ENCODE assay signal across 19 mouse cellular contexts in the genomic region with DNA sequence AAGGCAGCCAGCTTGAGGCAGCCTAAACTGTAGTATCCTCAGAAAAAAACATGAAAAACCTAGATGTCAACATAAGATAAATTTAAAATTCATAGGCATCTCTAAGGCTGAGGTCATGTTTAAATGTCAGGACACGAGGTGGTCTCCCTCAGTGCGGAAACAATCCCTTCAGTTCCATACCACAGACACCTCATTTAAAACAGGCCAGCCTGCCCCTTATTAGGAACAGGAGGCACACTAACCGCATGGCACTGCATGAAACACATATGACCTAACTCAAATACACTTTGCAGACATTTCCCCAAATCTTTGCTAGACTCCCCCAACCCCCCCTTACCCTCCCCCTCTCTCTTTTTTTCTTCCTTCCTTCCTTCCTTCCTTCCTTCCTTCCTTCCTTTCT. TPM values are rescaled to one million over a fixed set of nuclear protein-coding genes. Genes with fewer than 3 reads are reported as not detected.
A peak's percentile ranks its signal among the peaks of the same experiment; 100 is the strongest.
DNase-seq lines count a peak whose midpoint lies in the region; ATAC-seq lines count a peak whose summit lies in the region.
"Had no signal": no experiment of that assay in that cellular context is flagged by ENCODE, and none has a peak within 500 bp of the region (broad histone marks: within the 10 kb centered on the region; RNA-seq: fewer than 3 reads in every experiment).

No protein-coding gene starts in this region.

- no peak for DNase-seq in heart, embryonic 10.5 days (ENCODE audit: low spot score)
- no peak for DNase-seq in heart, postnatal 36 days
- DNase-seq in midbrain, embryonic 10.5 days (ENCODE audit: low spot score) = no peak
- DNase-seq in hindbrain, embryonic 14.5 days (ENCODE audit: low spot score) = no peak
- DNase-seq in adrenal gland, adult 2 months = no peak
- DNase-seq in gastrocnemius, postnatal 4 days (ENCODE audit: low spot score in 2 of 2) = no peak
- DNase-seq: cerebellum, adult 18-20 months; kidney, adult 8-10 months; kidney, postnatal 36 days; spleen, adult 18-20 months; thymus, postnatal 36 days had no signal

- no peak for ATAC-seq in midbrain, embryonic 16.5 days
- no peak for ATAC-seq in hindbrain, embryonic 14.5 days (ENCODE audit: low FRiP score)
- no peak for ATAC-seq in neural tube, embryonic 12.5 days (ENCODE audit: low FRiP score, low read depth)
- ATAC-seq: forebrain, embryonic 14.5 days; liver, embryonic 12.5 days; Patski had no signal

- H3K4me1 ChIP-seq in heart, embryonic 10.5 days = peaks cover 40% of the 10 kb centered on the region
- peaks cover 46% of the 10 kb centered on the region for H3K4me1 ChIP-seq in midbrain, embryonic 10.5 days
- H3K4me1 ChIP-seq in midbrain, embryonic 16.5 days (ENCODE audit: control insufficient read depth, insufficient read depth, low read length) = peaks cover 23% of the 10 kb centered on the region
- H3K4me1 ChIP-seq in hindbrain, embryonic 14.5 days (replicated peaks; ENCODE audit: control insufficient read depth, insufficient read depth, low read length) = peaks cover 34% of the 10 kb centered on the region
- H3K4me1 ChIP-seq in neural tube, embryonic 12.5 days = peaks cover 28% of the 10 kb centered on the region
- H3K4me1 ChIP-seq: liver, embryonic 12.5 days had no signal

- H3K9me3 ChIP-seq in heart, embryonic 10.5 days = no peaks in the 10 kb centered on the region
- no peaks in the 10 kb centered on the region for H3K9me3 ChIP-seq in midbrain, embryonic 10.5 days (replicated peaks)
- no peaks in the 10 kb centered on the region for H3K9me3 ChIP-seq in midbrain, embryonic 16.5 days (replicated peaks; ENCODE audit: control insufficient read depth, low read length, poor library complexity, severe bottlenecking)
- H3K9me3 ChIP-seq in hindbrain, embryonic 14.5 days (ENCODE audit: control insufficient read depth, low read length) = no peaks in the 10 kb centered on the region
- H3K9me3 ChIP-seq in neural tube, embryonic 12.5 days = no peaks in the 10 kb centered on the region
- H3K9me3 ChIP-seq: hindbrain, embryonic 15.5 days; liver, embryonic 12.5 days had no signal

- peaks cover 4% of the 10 kb centered on the region; the same call in 1 of the 2 replicates for H3K36me3 ChIP-seq in heart, embryonic 10.5 days
- H3K36me3 ChIP-seq in midbrain, embryonic 10.5 days = peaks cover 14% of the 10 kb centered on the region
- H3K36me3 ChIP-seq in midbrain, embryonic 16.5 days (ENCODE audit: control insufficient read depth, insufficient read depth, low read length) = no peaks in the 10 kb centered on the region
- no peaks in the 10 kb centered on the region for H3K36me3 ChIP-seq in hindbrain, embryonic 14.5 days (replicated peaks; ENCODE audit: control insufficient read depth, insufficient read depth)
- no peaks in the 10 kb centered on the region for H3K36me3 ChIP-seq in neural tube, embryonic 12.5 days
- H3K36me3 ChIP-seq: hindbrain, embryonic 15.5 days had no signal

- H3K4me2 ChIP-seq in midbrain, embryonic 16.5 days (ENCODE audit: low read length) = no peak overlapping the region
- H3K4me2 ChIP-seq in hindbrain, embryonic 14.5 days (replicated peaks) = no peak overlapping the region
- H3K4me2 ChIP-seq in neural tube, embryonic 12.5 days (replicated peaks) = no peak overlapping the region
- H3K4me2 ChIP-seq: hindbrain, embryonic 15.5 days; liver, embryonic 12.5 days had no signal

- H3K4me3 ChIP-seq in heart, embryonic 10.5 days = no peak overlapping the region
- no peak overlapping the region for H3K4me3 ChIP-seq in midbrain, embryonic 10.5 days
- no peak overlapping the region for H3K4me3 ChIP-seq in midbrain, embryonic 16.5 days (ENCODE audit: low read depth, low read length)
- no peak overlapping the region for H3K4me3 ChIP-seq in hindbrain, embryonic 14.5 days (replicated peaks; ENCODE audit: low read length)
- no peak overlapping the region for H3K4me3 ChIP-seq in neural tube, embryonic 12.5 days
- H3K4me3 ChIP-seq: hindbrain, embryonic 15.5 days; liver, embryonic 12.5 days had no signal

- H3K27me3 ChIP-seq in heart, embryonic 10.5 days (ENCODE audit: insufficient read depth, poor library complexity, severe bottlenecking) = no peaks in the 10 kb centered on the region
- no peaks in the 10 kb centered on the region for H3K27me3 ChIP-seq in midbrain, embryonic 10.5 days (ENCODE audit: low read depth, poor library complexity, severe bottlenecking)
- no peaks in the 10 kb centered on the region for H3K27me3 ChIP-seq in midbrain, embryonic 16.5 days (ENCODE audit: control insufficient read depth, insufficient read depth, low read depth, low read length)
- H3K27me3 ChIP-seq in hindbrain, embryonic 14.5 days (ENCODE audit: control insufficient read depth, insufficient read depth, low read length) = no peaks in the 10 kb centered on the region
- H3K27me3 ChIP-seq in neural tube, embryonic 12.5 days (replicated peaks) = no peaks in the 10 kb centered on the region
- H3K27me3 ChIP-seq: CH12.LX; hindbrain, embryonic 15.5 days; liver, embryonic 12.5 days; Patski had no signal

- H3K9ac ChIP-seq in midbrain, embryonic 16.5 days (ENCODE audit: low read depth, low read length) = no peak overlapping the region
- no peak overlapping the region for H3K9ac ChIP-seq in hindbrain, embryonic 14.5 days
- no peak overlapping the region for H3K9ac ChIP-seq in neural tube, embryonic 12.5 days
- H3K9ac ChIP-seq: hindbrain, embryonic 15.5 days; liver, embryonic 12.5 days had no signal

- 73% methylated on average over 3 of the region's 3 CpGs for WGBS in heart, embryonic 10.5 days
- 46% methylated on average over 3 of the region's 3 CpGs for WGBS in midbrain, embryonic 10.5 days
- 36% methylated on average over 3 of the region's 3 CpGs for WGBS in midbrain, embryonic 16.5 days
- WGBS in hindbrain, embryonic 14.5 days = 55% methylated on average over 3 of the region's 3 CpGs
- WGBS in neural tube, embryonic 12.5 days = 74% methylated on average over 3 of the region's 3 CpGs

- peak overlapping the region; percentile 77; the same call in 1 of the 2 replicates for H3K27ac ChIP-seq in heart, embryonic 10.5 days
- peak overlapping the region; percentile 85 for H3K27ac ChIP-seq in midbrain, embryonic 10.5 days (replicated peaks)
- no peak overlapping the region; the same call in 1 of the 2 replicates for H3K27ac ChIP-seq in midbrain, embryonic 16.5 days (ENCODE audit: low read length)
- peak overlapping the region; percentile 70 for H3K27ac ChIP-seq in hindbrain, embryonic 14.5 days
- H3K27ac ChIP-seq in neural tube, embryonic 12.5 days = peak overlapping the region; percentile 70; the same call in 1 of the 2 replicates
- H3K27ac ChIP-seq: liver, embryonic 12.5 days had no signal

- intact Hi-C loops in heart, postnatal 36 days (cut with DNase I) = loop anchor here (5.0 kb wide), 1 partner anchor 34 kb away; no protein-coding TSS in a partner anchor

RNA-seq across cellular contexts. Expression of a gene that starts 44.9 kb away (rescaled TPM):
- 53.2 and 54.4 TPM in 2 replicates for polyA plus RNA-seq in heart, embryonic 10.5 days (2016; fragmentation: Nextera tagmentation; extraction: Ambion mirVana)
- total RNA-seq in heart, postnatal 36 days (2021) = 10 to 100 TPM; 18.8 to 19.1 TPM
- 52.4 and 53.7 TPM in 2 replicates for polyA plus RNA-seq in midbrain, embryonic 10.5 days (2016; fragmentation: Nextera tagmentation; extraction: Ambion mirVana)
- polyA plus RNA-seq in midbrain, embryonic 16.5 days (2015; fragmentation: Nextera tagmentation; extraction: Ambion mirVana) = 41.5 and 43.3 TPM in 2 replicates
- 49.1 and 52.1 TPM in 2 replicates for polyA plus RNA-seq in hindbrain, embryonic 14.5 days (2014; fragmentation: Nextera tagmentation; extraction: Ambion mirVana)
- 55.9 and 61.5 TPM in 2 replicates for polyA plus RNA-seq in neural tube, embryonic 12.5 days (2016; fragmentation: Nextera tagmentation; extraction: Ambion mirVana)
- 10 to 100 TPM; 76.9 to 91.2 TPM for total RNA-seq in adrenal gland, adult 2 months (2021)
- polyA plus RNA-seq in adrenal gland, adult 2 months (2012; rRNA removed) = 204 and 210 TPM in 2 replicates
- 10 to 100 TPM; 35.1 to 36.5 TPM for total RNA-seq in gastrocnemius, postnatal 4 days (2021)
- total RNA-seq: megakaryocyte-erythroid progenitor cell, adult 5-6 weeks had no signal
